Mouse (Mus musculus) liver (tissue): ENCODE measurements around the gene Ripor2.
A peak's percentile ranks its signal among the peaks of the same experiment; 100 is the strongest.

ENCODE experiments used
- DNase-seq: peaks from one replicate; pipeline ENCODE4 v3.0.0-alpha.2; 2020; ENCODE audit warnings: mixed read lengths

Ripor2 gene

DNA sequence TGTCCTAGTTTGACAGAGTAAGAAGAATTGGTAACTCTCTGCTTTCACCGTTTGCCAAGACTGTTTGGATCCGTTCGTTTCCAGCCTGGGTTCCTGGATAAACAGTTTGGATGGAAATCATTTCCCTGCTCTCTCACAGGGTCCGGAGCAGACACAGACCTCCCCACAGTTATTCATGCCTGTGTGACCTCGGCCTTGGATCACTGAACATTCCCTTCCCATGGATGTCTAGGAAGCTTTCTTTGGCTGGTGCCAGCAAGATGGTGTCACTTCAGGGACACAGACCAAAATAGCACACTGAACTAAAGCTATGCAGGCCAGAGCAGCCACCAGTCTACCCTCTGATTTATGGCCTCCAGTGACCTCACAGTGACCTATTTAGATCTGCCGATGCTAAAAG, 38.5 kb downstream of the Ripor2 start:
- no peak for DNase-seq

DNA sequence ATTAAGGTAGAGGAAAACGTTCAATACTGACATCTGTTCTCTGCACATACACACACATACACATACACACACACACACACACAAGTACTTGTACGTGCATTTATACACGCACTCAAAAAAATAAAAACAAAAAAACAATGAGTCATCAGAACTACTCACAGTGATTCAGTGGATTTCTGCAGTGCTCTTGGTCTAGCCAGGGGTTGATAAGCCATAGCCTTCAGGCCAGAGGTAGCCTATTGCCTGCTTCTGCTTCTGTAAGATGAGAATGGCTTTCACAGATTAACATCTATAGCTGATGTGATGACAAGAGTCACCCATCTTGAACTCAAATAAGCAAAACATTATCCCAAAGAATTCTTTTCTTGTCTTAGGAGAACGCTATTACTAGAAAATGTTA, 41.6 kb downstream of the Ripor2 start:
- DNase-seq: no peak

DNA sequence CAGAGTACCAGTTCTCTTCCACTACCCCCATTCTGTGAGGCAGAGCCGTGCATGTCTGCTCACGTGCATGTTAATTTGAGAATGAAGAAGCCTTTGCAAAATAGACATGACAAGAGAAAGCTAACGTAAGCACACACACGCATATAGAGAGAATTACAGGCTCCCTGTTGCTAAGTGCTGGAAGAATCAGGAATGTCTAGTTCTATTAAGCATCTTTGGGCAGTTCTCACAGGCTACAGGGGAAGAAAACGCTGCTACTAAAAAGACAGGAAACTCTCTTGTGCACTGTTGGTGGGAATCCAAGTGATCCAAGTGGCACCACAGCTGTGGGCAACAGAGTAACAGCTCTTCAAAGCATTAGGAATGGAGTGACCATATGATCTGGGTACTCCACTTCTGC, 43.1 kb downstream of the Ripor2 start:
- DNase-seq: no peak

DNA sequence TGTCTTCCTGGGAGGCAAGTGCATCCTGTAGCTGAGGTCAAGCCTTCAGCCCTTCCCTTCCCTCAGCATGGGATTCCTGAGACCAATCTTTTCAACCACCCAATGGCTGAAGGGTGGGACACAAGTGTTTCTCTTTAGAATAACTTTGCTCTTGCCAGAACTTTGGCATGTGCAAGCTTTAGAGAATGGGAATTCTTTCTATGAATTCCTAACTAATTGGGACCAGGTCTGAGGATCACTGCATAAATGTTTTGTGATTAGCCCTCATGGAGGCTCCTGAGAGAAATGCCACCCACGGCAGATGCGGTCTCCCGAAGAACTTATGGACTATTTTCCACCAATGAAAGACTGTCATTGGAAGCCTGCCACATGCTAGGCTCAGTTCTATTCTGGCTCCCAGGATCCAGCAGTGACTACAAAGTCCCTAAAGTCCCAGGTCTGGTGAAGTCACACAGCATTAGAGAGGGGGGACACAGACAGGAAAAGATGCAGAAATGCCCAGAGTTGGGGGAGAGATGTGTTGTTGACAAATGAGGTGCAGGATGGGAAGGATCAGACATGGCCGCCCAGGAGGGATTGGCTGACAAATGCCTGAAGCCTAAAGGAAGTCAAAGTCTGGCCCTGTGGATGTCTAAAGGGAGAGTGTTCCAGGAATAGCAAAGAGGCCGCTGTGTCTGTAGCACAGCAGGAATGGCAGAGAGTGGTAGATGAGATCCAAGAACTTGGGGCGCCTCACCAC, 44.9 kb downstream of the Ripor2 start:
- no peak for DNase-seq

DNA sequence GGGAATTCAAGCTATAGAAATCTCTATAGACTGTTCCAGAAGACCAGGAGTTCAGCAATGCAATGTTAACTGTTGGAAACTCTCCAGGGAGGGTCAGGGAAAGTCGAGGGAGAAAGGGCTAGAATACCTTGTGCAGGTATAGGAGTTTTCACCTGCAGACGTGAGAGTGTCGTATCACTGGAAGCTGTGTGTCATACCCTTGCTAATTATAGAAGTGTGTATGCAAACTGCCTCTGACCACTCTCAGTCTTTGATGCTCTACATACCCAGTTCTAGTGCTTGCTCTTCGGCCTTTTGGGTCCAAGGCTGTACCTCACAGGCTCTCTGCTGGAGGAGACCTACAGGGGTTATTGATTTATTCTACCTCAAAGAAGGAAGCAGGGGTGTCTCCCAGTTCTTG, 46.2 kb downstream of the Ripor2 start:
- DNase-seq: no peak

DNA sequence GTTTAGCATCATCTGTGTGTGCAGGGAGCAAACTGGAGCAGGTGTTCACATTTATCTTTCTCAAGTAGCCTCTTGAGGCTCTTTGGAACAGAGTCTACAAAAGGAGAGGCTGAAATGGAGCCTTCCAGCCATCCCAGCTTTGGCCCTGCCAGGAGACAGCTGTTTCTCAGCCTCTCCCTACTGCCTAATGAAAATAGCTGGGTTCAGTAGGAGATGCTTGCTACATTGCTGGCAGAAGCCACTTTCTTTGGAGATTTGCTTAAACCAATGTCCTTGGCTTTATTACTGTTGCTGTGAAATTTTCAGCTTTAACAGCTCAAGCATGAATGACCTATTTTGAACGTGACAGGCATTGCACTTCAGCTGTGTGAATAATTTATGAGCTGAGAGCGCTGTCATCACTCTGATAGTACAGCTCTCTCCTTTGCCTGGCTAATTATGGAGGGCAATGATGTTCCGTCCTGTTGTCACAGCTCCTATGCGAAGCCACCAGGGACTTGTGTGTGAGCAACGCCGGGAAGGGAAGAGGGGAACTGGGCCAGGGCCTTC, 47.2 kb downstream of the Ripor2 start:
- DNase-seq: no peak

DNA sequence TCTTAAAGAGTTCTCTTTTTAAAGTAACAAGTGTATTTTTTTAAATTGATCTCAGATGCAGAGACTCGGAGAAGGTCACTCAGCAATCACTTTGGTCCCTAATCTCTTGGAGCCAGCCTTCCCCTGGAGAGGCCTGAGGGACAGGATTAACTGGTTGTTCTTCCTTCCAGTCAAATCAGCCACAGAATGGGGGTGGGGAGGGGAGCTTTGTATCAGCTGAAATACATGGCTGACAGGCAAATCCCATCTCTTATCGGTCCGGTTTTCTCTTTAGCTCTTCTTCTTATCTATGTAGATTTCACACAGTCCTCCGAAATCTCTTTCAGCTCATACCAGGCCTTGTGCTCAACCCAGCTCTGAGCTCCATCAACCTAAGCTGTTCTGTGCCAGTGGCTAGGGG, 48.4 kb downstream of the Ripor2 start:
- peak; percentile 56 for DNase-seq

DNA sequence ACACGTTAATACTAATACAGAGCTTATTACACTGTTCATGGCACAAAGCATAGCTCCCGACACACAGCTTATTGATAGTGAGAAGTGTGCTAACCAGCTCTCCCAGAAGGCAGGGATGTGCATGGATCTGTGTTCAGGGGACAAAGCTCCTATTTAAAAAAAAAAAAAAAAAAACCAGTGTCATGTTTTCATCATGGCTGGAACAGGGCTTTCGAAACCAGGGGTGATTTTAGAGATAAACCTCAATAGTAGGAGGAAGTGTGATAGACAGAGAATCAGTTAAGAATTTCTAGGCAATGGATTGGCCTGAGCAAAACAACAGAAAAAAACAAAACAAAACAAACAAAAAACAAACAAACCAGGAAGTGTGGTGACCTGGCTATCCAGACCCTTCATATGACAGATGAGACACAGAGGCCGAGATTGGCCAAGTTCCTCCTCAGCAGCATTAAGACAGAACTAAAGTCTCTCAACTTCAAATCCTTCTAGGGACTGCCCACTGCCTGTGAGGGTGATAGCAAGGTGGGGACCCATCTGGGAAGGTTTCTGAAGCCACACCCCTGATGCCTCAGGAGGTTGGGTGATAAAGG, 51.1 kb downstream of the Ripor2 start:
- DNase-seq: no peak

DNA sequence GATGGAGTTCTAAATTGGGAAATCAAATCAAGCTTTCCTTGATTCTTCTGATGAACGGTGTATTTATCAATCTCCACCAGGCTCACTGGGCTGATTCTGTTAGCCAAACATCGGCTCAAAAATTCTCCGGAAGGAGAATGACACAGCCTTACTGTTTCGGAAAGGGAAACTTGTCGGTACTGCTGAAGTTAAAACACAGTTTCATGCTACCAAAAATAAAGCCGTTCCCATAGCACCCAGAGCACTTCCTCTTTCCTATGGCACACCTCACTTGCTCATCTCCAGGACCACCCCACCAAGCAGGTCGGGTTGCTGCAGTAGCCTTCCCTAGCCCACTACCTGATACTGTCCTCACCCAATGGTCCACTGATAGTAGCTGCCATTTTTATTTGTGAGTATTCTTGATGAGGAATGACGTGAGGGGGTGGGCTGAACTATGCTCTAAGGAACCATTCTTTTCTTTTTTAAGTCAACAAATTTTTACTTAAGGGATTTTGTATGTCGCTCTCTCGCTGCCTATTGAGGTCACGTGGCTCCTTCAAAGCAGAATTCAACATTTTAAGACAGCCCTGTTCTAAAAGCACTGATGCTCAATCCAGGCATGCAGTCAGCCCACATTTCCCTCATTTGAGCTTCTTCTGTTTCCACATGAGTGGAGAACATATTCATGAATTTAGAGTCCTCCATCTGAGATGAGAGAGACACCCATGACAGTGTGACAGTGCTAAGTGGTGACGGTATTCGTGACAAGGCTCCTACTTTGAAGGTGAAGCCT, 52.5 kb downstream of the Ripor2 start:
- no peak for DNase-seq

DNA sequence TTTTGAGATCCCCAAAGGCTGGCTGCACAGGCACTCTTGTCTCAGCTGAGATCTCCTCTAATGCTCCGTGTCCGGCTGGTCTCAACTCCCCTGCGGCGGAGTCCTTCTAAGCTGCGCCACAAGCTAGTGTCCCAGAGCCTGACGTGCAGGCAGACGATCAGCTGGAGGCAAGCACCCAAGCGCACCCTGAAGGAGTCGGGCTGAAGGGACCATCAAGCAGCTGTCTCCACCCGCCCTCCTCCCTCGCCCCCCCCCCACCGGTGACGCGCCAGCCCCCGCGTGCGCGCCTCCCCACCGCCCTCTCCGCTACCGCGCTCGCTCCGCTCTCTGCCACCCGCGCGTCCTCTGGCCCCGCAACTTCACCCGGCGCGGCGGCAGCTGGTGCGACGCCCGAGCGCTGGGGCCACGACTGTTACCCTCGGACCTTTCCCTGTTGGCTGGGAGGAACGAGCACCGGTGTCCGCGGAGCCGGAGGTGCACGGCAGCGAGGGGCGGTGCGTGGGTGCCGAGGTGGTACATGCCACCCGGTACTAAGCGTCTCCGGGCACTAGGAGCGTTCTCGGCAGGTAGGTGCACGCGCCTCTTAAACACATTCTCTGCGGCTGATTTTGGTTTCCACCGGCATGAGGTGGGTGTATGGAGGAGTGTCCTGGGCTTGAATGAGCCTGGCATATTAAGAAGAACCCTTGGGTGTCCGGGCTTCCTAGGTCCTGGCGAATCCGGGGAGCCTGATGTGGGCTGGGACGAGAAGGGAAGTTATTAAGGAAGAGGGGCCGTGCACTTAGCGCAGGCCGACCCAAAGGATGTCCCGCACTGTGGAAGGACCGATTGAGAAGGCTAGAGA, 56.6 kb downstream of the Ripor2 start:
- DNase-seq: peak; percentile 14

DNA sequence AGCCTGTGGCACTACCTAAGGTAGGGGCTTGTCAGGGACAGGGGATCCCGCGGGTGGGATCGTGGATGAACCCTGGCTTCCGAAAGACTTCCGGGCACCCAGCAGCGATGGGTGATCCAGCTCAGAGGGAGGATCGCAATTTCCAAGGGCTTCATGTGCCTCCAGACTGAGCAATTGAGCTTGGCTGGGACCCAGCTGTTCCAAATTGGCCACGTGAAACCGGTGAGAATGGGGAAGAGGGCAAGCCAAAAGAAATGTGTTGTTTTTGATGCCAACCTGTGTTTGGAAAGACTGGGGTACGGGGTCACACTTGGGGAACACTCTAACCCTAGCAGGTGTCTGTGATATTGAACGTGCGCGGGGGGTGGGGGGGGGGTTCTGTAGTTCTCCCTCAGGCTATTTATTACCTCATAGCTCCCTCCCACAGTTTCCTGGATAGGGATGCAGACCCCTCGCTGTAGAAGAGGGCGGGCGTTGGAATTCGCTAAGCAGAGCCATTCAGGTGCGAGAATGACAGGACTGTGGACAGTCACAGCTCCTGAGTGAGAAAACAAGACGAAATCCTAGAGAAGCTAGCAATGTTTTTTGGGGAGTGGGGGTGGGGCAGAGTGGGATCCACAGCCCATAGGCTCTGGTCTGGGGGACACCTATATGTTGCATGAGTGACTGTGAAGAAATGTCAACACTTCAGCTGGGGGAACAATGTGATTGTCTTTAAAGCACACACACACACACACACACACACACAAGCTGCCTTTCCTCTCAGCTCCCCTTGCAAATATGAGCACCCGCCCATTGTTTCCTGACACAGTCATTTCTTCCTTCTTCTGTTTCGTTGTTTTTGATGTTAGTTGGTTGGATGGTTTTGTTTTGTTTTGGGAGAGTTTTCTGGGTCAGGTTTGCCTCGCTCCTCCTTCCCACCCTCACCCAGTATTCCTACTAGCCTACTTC, 57.5 kb downstream of the Ripor2 start:
- no peak for DNase-seq

DNA sequence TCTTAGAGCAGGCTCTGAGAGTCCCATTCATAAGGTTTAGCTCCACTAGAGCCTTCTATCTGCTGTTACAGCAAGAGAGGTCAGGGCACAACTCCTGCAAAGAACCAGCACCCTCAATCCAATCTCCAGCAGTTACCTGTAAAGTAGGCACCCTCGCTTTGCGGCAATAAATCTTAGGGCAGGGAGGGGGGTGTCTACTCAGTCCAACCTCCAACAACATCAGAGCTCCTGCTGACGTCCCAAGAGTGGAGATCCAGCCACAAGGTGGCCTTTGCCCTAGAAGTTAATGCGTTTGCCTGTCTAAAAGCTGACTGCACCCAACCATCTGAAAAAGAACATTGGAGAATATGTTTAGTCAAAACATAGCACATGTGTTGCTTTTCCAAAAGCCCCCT, 58.2 kb downstream of the Ripor2 start:
- DNase-seq: no peak

DNA sequence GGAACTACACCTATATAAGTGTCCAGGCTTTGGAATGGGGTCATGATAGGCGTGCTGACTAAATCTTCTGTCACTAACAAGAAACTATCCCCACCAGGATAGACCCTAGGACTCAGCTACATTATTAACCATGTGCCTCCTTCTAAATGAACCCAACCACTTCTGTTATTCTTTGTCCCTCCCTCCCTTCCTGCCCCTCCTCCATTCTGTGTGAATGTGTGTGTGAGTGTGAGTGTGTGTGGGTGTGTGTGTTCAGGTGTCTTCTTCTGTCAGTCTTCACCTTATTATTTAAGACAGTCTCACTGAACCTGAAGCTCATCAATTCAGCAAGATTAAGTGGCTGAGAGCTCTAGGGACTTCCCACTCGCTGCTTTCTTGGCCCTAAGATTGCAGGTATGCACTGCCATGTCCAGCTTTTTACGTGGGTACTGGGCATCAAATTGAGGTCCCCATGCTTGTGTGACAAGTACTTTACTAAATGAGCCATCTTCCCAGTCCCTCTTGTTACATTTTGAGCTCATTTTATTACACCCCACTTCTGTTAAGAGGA, 58.9 kb downstream of the Ripor2 start:
- no peak for DNase-seq

DNA sequence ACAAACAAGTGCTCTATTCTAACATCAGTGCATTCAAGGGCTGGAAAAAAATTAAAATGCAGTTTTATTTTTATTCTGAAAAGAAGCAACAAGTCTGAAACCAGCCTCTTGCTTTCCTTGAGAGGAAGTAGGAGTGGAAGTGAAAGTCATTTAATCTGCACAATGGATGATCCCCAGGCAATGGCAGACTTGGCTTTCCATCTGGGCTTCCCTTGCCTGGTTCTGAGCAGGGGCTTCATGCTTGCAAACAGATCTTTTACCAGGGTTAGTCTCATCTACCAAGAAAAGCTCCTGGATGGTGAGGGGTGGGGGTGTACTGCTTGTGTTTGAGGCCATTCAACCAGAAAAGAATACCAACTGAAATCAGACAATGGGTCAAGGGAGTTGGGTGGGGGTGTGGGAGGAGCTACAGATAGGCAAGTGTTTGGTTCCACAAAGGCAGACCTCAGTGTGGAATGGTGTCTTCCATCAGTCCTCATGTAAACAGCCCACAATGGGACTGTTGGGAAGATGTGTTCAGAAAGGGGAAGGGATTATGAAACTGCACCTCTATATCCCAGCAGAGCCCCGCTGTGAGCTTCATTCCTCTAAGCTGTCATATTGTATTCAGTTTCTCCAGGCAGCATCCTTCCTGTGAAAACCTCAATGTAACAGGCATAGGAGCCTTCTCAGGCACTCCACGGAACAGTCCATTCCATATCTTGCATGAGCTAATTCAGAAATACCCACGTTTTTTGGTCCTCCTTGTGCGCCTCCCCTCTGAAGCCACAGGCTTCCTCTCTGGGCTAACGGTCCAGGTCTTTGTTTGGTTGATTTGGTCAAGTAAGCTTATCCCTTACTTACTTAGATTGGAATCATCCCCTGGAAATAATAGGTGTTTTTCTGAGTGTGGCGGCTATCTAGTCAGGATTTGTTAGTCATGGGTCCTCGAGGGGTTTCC, 59.8 kb downstream of the Ripor2 start:
- DNase-seq: no peak

DNA sequence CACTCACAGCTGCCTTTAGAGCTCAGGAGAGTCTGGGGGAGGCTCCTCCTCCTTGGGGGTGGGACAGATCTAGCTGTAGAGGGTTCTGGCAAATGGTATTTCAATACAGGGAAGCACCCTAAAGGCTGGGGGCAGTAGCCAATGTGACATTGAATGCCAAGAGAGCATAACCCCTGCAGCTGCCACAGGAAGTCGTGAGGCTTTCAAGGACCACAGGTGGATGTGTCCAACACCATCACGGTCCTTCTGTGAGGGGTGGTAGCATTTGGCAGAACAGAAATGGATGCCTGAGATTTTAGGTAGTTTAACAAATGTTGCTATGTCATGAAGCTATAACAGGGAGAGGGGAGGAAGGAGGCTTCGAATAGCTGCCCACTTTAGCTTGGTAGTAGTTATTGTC, 63.2 kb downstream of the Ripor2 start:
- DNase-seq: no peak

DNA sequence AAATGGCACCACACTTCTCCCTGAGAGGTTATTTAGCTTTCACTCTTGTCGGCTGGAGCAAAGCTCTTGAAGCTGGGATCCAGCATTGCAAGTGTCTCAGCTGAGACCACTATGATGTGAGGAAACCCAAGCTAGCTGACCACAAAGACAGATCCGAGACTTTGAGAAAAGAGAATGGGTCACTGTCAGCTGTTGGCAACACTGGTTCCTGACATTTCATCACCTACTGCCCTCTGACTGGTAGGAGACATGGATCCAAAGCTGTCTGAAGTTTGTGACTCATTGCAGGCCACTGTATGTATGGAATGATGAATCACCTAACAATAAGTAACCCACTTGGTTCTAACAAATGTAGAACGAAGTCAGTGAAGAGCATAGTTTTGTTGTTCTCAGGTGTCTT, 64.3 kb downstream of the Ripor2 start:
- no peak for DNase-seq

DNA sequence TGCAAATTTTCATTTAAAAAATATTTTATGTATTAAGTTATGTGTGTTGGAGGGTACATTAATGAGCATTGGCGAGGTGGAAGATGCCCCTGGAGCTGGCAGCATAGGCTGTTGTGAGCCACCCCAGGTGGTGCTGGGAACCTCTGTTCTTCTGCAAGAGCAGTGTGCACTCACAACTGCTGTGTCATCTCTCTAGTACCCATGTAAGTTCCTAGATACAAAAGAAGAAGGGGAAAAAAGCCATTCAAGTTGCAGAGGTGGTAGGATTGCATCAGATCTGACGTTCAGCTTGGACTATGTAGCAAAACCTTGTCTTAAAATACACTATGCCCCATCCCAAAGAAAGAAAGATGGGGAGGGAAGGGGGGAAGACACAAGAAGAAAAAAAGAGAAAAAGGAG, 65.5 kb downstream of the Ripor2 start:
- DNase-seq: no peak

DNA sequence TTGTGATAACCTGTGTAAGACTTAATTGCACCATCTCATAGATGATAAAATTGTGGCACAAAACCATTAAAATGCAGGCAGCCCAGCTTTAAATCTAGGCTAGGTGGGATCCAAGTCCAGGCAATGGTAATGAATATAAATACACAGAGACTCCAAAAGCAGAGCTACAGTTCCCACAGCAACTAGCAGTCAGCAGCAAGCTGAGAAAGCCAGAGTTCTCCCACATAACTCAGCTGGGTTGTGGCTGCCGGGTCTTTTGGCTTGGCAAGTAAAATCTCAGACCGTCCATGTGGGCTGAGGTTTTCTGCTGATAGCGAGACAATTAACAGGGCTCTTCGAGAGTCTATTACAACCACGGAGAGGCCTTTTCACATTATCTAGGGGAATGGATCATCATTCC, 66.0 kb downstream of the Ripor2 start:
- DNase-seq: no peak

DNA sequence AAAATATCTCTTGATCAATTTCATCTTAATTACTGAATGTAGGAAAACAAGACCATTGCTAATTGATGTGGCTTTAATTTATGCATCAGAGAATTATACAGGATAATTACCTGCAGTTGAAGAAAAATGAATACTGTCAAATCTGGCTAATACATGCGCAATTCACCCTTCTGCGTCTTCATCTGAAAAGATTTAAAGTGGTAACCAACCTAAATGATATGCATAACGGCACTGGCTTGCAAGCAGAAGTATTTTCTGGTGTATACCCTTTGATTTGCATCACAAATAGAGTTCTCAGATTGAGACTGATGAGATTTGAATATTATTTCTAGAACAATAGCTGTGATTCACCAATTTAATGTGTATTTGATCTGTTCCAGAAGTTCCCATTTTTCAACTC, 66.7 kb downstream of the Ripor2 start:
- DNase-seq: no peak

DNA sequence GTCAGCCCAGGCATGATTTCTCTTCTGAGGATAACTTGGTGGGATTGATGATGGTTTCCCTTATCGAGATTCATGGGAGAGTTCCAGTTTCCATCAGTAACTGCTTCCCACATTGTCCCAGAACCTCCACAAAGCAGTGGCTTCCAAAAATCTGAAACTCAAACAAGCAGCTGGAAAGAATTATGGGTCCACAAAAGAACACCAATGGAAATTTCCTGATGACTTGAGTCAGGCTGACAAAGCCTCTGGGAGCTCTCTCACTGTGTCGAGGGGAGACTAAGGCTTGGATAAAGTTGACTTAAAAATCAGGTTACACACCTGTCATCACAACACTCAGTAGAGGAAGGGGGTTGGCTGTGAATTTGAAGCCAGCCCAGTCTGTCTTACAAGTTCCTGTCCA, 67.1 kb downstream of the Ripor2 start:
- DNase-seq: no peak
